In genomic region chr2:158225301-158225700, GRCm38 (mm10) we compare ENCODE assay signal across 10 mouse cellular contexts. TPM values are rescaled to one million over a fixed set of nuclear protein-coding genes. Genes with fewer than 3 reads are reported as not detected.
DNase-seq lines count a peak whose midpoint lies in the region; ATAC-seq and TF ChIP-seq lines count a peak whose summit lies in the region.
"Had no signal": no experiment of that assay in that cellular context is flagged by ENCODE, and none has a peak within 500 bp of the region (broad histone marks: within the 10 kb centered on the region; RNA-seq: fewer than 3 reads in every experiment).

No protein-coding gene starts in this region.

- H3K27ac ChIP-seq in liver, embryonic 14.5 days: no peak overlapping the region
- H3K27ac ChIP-seq in hindbrain, embryonic 11.5 days (ENCODE audit: low read depth, low read length): no peak overlapping the region

- no peaks in the 10 kb centered on the region for H3K9me3 ChIP-seq in liver, embryonic 14.5 days (ENCODE audit: control insufficient read depth, low read length)
- H3K9me3 ChIP-seq in hindbrain, embryonic 11.5 days (ENCODE audit: control insufficient read depth, low read length): no peaks in the 10 kb centered on the region

- H3K9ac ChIP-seq in liver, embryonic 14.5 days (replicated peaks): no peak overlapping the region
- H3K9ac ChIP-seq in hindbrain, embryonic 11.5 days (ENCODE audit: low read depth, low read length): no peak overlapping the region

- H3K36me3 ChIP-seq in liver, embryonic 14.5 days (replicated peaks; ENCODE audit: control insufficient read depth, insufficient read depth, low read depth): no peaks in the 10 kb centered on the region
- no peaks in the 10 kb centered on the region for H3K36me3 ChIP-seq in hindbrain, embryonic 11.5 days (ENCODE audit: control insufficient read depth, insufficient read depth, low read length)

- 49% methylated on average over 5 of the region's 5 CpGs for whole genome bisulfite sequencing in liver, embryonic 14.5 days (ENCODE audit: insufficient replicate concordance)
- WGBS in hindbrain, embryonic 11.5 days: 74% methylated on average over 5 of the region's 5 CpGs

- H3K4me2 ChIP-seq in liver, embryonic 14.5 days (ENCODE audit: low read depth): no peak overlapping the region
- no peak overlapping the region for H3K4me2 ChIP-seq in hindbrain, embryonic 11.5 days (replicated peaks; ENCODE audit: low read depth, low read length)

- no peaks in the 10 kb centered on the region for H3K4me1 ChIP-seq in liver, embryonic 14.5 days (replicated peaks; ENCODE audit: control insufficient read depth in 2 of 2, insufficient read depth in 2 of 2, low read length in 1 of 2)
- H3K4me1 ChIP-seq in hindbrain, embryonic 11.5 days (replicated peaks; ENCODE audit: control insufficient read depth, insufficient read depth, low read length): peaks cover 2% of the 10 kb centered on the region

- ATAC-seq in liver, embryonic 14.5 days (ENCODE audit: insufficient read depth): no peak
- ATAC-seq in hindbrain, embryonic 11.5 days (ENCODE audit: low FRiP score): no peak

- no peak for TF ChIP-seq EP300 in liver, embryonic 14.5 days (IDR thresholded peaks at IDR 0.05; ENCODE audit: low read depth)

- DNase-seq in liver, embryonic 14.5 days (ENCODE audit: low read depth in 3 of 3, low spot score in 3 of 3): no peak
- no peak for DNase-seq in liver
- peak; percentile 48 for DNase-seq in adrenal gland, postnatal 25 days
- peak; percentile 64 for DNase-seq in heart, postnatal 4 days
- peak; percentile 48 for DNase-seq in ovary, postnatal 36 days (ENCODE audit: low spot score)
- no peak for DNase-seq in hindbrain, embryonic 11.5 days (ENCODE audit: low spot score)
- DNase-seq in embryo, embryonic 11 days: no peak
- DNase-seq in left cerebral cortex, adult 8-10 months (ENCODE audit: low spot score in 2 of 2): no peak

- H3K4me3 ChIP-seq in liver, embryonic 14.5 days (ENCODE audit: insufficient read depth in 1 of 2, low read depth in 2 of 2, low read length in 2 of 2): no peak overlapping the region
- no peak overlapping the region for H3K4me3 ChIP-seq in hindbrain, embryonic 11.5 days (ENCODE audit: low read depth, low read length)

- H3K27me3 ChIP-seq in liver, embryonic 14.5 days (ENCODE audit: control insufficient read depth, insufficient read depth, low read length): peaks cover 6% of the 10 kb centered on the region
- no peaks in the 10 kb centered on the region for H3K27me3 ChIP-seq in hindbrain, embryonic 11.5 days (ENCODE audit: control insufficient read depth, insufficient read depth, low read length)

- peak; percentile 44 for TF ChIP-seq CTCF in liver, embryonic 14.5 days (IDR thresholded peaks at IDR 0.05; ENCODE audit: low read depth)

RNA-seq across cellular contexts. Expression of gene D630003M21Rik, which starts 3.7 kb away (rescaled TPM):
- polyA plus RNA-seq in liver, embryonic 14.5 days (2012; rRNA removed): 0.33 and 0.34 TPM in 2 replicates
- 0.24 and 0.52 TPM in 2 replicates for polyA plus RNA-seq in liver, embryonic 14.5 days (2014; fragmentation: Nextera tagmentation; extraction: Ambion mirVana)
- total RNA-seq in adrenal gland, postnatal 25 days (2021): 1.3 and 2.4 TPM in 2 replicates
- 1 to 10 TPM; 6.4 to 6.6 TPM for total RNA-seq in heart, postnatal 4 days (2021)
- 1.9 and 2.3 TPM in 2 replicates for polyA plus RNA-seq in hindbrain, embryonic 11.5 days (2014; fragmentation: Nextera tagmentation; extraction: Ambion mirVana)
- 1 to 10 TPM; 3.3 to 4.4 (median 4.1) TPM for total RNA-seq in left cerebral cortex, adult 8-10 months (2022)

RNA-seq across cellular contexts. Expression of gene Bpi, which starts 32.6 kb away (rescaled TPM):
- not detected in 2 replicates for polyA plus RNA-seq in liver, embryonic 14.5 days (2012; rRNA removed)
- polyA plus RNA-seq in liver, embryonic 14.5 days (2014; fragmentation: Nextera tagmentation; extraction: Ambion mirVana): not detected in 2 replicates
- total RNA-seq in adrenal gland, postnatal 25 days (2021): not detected in 2 replicates
- not detected for total RNA-seq in heart, postnatal 4 days (2021)
- not detected in 2 replicates for polyA plus RNA-seq in hindbrain, embryonic 11.5 days (2014; fragmentation: Nextera tagmentation; extraction: Ambion mirVana)
- not detected for total RNA-seq in left cerebral cortex, adult 8-10 months (2022)
- polyA plus RNA-seq: heart, embryonic 14.5 days; lung, embryonic 16.5 days had no signal

Comparison
In these comparisons a context has a peak if more than half of its experiments do, and no peak if none do; other contexts are left out.
1. DNase-seq: peak in adrenal gland, postnatal 25 days (single experiment), heart, postnatal 4 days (single experiment) and ovary, postnatal 36 days (single experiment); none in liver, embryonic 14.5 days (0 of 3), liver (single experiment), hindbrain, embryonic 11.5 days (single experiment), embryo, embryonic 11 days (single experiment) and left cerebral cortex, adult 8-10 months (0 of 2).